Mouse (Mus musculus) adrenal gland, postnatal 14 days (tissue): ENCODE measurements around the gene Hyal1. TPM values are rescaled to one million over a fixed set of nuclear protein-coding genes. Genes with fewer than 3 reads are reported as not detected.

Source experiments
- DNase-seq: peaks from one replicate; pipeline ENCODE4 v3.0.0; 2021; ENCODE audit warnings: mixed read lengths
- total RNA-seq: library from RNA; stranded (reverse); gene quantifications from 2 replicates; pipeline ENCODE4 v1.2.3, GENCODE M21; 2021

The Hyal1 gene
- total RNA-seq, 1 experiment from 2014 or later: 17.6 TPM

GRCm38 (mm10) chr9:107617461-107617860 is 40.7 kb downstream of the Hyal1 start:
- DNase-seq: no peak

DNA sequence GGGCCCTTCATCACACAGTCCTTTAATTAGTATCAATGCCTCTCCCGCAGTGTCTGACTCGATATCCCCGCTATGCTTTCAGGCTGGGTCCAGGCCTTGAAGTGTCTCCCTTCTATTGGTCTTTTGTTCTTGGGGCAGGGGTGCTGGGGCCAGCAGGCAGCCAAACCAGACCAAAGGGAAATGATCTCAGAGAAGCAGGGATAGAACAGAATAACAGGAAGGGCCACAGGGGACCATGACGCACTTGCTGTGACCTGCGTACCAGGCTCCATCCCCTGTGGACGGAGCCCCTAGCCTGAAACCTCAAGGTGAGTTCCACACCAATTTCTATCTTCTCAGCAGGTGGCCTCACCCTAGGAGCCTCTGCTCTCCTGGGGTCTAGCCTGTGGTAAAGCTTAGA is 41.4 kb downstream of the Hyal1 start:
- DNase-seq: no peak

GRCm38 (mm10) chr9:107618778-107619545 is 42.2 kb downstream of the Hyal1 start:
- DNase-seq: peak; percentile 72

- peak; percentile 63 for DNase-seq
Observed at GRCm38 (mm10) chr9:107619546-107619879, 42.8 kb downstream of the Hyal1 start.

GRCm38 (mm10) chr9:107620954-107621353 is 44.2 kb downstream of the Hyal1 start:
- DNase-seq: no peak

DNA sequence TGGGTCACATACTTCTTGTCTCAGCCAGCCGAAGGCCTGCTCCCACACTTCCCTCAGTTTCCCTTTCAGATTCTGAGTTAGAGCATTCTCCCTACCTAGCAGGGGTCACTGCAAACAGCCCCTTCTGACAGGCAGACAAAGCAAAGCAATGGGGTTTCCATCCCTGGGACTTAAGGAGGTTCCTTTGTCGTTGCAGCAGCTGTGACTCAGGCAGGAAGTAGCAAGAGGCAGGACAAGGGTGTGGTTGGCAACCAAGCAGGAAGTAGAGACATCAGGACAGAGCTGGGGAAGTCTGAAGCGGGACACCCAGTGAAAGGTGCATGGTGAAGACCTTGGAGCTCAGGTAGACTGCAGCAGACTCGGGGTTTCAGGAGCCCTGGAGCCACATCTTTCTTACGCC is 47.8 kb downstream of the Hyal1 start:
- DNase-seq: no peak

DNA sequence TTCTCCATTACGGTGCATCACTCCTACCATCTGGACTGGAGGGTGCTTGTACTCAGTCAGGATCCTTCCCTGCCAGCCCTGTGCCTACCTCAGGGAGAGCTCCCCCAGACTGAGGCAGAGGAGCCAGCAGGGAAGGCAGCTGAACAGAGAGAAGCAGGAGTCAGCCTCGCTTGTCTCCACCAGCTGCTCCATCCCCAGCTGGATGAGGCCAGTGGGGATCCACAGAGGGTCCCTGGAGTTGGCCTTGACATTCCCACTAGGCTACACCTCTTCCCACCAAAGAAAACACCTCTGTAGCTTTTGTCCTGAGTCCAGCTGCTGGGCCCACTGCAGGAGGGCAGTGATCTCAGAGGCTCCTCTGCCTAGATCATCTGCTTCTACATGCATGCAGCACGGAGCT is 48.2 kb downstream of the Hyal1 start:
- no peak for DNase-seq

DNA sequence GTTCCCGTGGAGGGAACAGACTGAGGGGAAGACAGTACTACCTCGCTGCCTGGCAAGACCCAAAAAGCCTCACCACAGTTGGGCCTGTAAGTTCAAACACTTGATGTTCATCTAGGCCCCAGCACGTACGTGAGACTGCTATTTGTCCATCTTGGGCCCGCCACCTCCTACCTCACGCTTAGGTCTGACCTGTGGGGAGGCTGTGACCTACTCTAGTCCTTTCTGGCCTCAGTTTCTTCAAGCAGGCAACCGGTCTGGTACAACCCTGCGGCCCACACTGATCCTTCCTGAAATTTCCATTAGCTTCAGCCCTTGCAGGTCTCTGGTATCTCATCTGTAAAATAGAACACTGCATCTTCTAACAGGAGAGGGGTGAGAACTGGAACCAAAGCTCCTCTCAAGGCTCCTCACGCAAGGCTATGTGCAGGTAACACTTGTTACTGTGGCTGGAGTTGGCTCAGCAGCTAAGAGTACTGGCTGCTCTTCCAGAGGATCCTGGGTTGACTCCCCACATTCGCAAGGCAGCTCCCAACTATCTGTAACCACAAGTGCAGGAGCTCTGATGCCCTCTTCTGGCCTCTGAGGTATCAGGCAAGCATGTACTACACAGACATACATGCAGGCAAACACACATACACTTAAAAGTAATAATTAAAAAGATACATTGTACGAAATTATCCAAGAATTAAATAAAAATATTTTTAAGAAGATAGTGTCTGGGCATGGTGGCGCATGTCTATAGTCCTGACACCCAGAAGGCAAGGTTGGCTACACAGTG is 48.8 kb downstream of the Hyal1 start:
- DNase-seq: no peak

DNA sequence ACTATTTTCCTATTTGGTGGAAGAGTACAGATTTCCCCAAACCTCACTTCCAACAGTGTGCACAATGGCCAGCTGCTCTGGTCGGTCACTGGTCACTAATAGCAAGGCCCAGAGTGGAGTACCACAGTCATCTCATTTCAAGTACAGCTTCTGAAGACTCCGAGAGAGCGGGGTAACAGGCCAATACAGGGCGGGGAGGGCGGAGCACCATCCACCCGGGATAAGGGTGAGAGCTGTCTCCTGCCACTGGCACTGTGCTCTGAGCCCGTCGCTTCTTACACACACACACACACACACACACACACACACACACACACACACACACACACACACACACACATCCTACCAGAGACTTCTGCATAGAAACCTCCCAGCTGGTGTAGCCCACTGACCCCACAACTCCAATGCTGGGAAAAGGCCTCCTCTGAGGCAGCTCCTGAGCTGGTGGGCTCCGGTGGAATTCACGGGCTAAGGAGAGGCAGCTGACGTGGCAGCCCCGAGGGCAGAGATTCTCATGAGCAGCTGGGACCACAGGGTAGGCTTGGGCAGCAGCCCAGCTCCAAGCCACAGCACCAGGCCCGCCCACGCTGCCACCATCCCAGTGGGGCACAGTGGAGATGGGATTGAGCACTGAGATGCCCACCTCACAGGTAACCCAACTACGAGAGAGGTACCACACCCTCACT is 49.6 kb downstream of the Hyal1 start:
- no peak for DNase-seq

GRCm38 (mm10) chr9:107626844-107627277 is 50.1 kb downstream of the Hyal1 start:
- peak; percentile 91 for DNase-seq

DNA sequence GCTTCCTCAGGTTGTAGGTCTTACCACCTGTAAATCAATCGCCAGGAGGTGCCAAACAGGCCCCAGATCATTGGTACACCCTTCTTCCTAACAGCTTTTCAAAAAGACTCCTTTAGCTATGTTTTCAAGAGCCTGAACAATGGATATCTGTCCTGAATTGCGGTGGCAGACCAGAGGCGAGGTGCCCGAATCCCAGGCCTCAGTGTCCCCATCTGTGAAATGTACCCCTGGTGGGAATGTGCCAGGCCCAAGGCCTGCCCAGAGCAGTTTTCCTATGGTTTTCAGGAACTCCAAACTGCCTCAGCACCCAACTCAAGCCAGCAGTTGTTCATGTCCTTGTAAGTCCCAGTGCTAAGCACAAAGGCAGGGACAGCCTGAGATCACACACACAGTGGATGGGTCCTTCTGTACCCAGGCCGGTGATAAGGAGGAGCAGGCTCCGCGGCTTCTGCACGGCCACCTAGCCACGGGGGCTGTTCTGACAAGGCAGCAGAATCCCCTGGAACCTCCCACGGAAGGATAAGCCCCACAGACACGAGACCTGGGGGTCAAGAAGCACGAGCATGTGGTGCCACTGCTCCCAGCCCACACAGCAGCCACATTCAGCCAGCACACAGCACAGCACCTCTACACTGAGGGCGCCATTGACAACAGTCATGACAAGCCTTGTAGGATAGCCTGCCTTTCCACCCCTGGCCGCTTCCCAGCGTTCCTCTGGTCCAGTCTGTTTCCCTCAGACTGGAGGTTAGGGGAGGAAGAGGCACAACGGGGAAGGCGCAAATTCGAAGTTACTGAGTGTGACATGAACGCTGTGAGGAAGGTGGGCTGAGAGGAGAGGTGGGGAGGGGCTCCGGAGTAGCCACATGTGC is 50.9 kb downstream of the Hyal1 start:
- DNase-seq: no peak

DNA sequence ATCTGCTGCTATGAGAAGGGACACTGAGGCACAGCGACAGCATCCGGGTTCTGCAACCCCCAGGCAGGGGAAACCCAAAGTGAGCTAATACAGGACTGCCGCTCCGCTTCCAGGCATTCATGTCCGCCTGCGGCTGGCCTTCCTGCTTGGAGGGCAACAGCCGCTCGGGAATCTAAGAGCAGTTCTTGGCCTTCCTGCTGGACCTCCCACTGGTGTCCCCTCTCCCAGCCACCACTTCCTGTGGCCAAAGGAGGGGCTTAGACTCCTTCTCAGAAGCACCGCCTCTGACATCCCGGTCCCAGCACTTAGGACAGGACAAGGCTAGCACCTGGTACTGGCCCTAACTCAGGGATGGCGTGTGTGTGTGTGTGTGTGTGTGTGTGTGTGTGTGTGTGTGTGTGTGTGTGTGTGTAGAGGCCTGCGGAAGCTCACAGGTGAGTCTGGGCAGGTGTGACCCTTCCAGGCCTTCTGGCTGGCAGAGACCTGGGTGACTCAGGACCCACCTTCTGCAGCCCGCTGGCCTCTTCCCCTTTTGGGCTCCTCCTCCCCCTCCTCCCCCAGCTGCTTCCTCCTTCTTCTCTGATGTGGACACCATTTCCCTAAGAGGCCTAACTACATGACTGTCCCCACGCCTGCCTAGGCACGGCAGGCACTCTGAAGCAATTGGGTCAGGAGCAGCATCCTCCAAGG is 52.1 kb downstream of the Hyal1 start:
- DNase-seq: peak; percentile 68

DNA sequence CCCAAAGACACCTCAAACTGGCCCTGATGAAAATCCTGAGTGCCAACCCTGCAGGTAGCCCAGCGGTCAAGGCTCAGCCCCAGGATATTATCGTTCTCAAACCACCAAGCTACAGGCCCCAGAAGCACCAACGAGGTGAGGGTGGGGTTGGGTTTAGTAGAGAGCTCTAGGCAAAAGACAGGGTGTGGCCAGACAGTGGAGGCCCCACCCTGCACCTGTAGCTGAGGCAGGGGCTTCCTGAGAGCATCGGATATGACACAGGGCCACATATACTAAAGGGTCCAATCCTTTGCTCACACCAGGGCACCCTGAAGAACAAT is 52.6 kb downstream of the Hyal1 start:
- DNase-seq: no peak

DNA sequence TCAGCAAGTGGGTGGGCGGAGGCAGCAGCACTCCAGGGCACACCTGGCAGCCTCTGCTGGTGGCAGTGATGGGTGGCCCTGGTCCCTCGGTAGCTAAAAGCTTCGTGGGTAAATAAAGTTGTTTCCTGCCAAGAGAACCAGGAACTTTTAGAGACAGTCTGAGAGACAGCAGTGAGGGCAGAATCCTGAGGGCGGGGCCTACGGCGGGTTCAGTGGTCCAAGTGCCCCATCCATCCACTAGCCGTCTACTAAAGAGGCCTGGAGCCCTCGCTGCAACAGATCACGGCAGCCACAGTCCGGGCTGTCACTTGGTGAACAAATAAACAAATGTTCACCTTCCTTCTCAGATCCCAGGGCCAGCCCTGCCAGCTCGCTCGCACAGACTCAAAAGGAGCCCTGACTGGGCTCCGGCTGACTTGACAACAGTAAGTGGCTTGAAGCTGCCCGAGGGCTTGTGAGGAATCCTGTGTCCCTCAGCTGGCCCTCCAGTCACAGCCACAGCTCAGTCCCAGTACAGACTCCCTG is 53.2 kb downstream of the Hyal1 start:
- DNase-seq: no peak

DNA sequence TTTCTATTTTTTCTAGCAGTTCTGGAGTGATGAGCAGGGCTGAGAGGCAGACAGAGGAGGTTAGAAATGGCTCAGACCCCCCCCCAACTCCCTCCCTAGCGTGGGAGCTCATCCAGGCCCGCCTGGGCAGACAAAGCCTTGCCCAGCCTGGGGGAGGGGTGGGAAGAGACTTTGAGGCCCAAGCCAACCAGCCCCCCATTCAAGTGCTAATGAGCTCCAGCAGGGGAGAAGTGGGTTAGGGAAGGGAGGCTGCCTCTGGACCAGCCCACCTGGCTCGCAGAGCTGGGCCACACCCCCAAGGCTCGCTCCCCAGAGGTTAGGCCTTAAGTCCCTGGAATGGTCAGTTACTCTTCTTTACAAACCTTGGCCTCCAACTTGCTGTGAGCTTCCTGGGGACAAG is 53.8 kb downstream of the Hyal1 start:
- no peak for DNase-seq

Other genes with a start within 250 kb of the Hyal1 start
- gene Hemk1, start 238.6 kb upstream of the Hyal1 start, total RNA-seq: 23.1 and 23.9 TPM in 2 replicates
- 2.3 and 2.8 TPM in 2 replicates for gene 6430571L13Rik, start 236.3 kb upstream of the Hyal1 start, total RNA-seq
- gene Cacna2d2, start 177.3 kb upstream of the Hyal1 start, total RNA-seq: 5.1 and 6.6 TPM in 2 replicates
- 36.1 and 36.9 TPM in 2 replicates for gene Tmem115, start 43.0 kb upstream of the Hyal1 start, total RNA-seq
- 14.0 and 17.4 TPM in 2 replicates for gene Cyb561d2, start 34.7 kb upstream of the Hyal1 start, total RNA-seq
- gene Nprl2, start 34.7 kb upstream of the Hyal1 start, total RNA-seq: 21.5 and 22.2 TPM in 2 replicates
- 0.19 and 0.38 TPM in 2 replicates for gene Zmynd10, start 29.6 kb upstream of the Hyal1 start, total RNA-seq
- 22.9 and 26.2 TPM in 2 replicates for gene Rassf1, start 25.4 kb upstream of the Hyal1 start, total RNA-seq
- gene Tusc2, start 13.7 kb upstream of the Hyal1 start, total RNA-seq: 32.7 and 37.9 TPM in 2 replicates
- 35.0 and 38.9 TPM in 2 replicates for gene Hyal2, start 9.0 kb upstream of the Hyal1 start, total RNA-seq
- 19.6 and 21.0 TPM in 2 replicates for gene Naa80, start 2.0 kb downstream of the Hyal1 start, total RNA-seq
- 1.4 and 1.6 TPM in 2 replicates for gene Hyal3, start 3.9 kb downstream of the Hyal1 start, total RNA-seq
- gene Ifrd2, start 10.7 kb downstream of the Hyal1 start, total RNA-seq: 42.1 and 43.1 TPM in 2 replicates
- gene Sema3b, start 32.3 kb downstream of the Hyal1 start, total RNA-seq: 8.3 and 8.7 TPM in 2 replicates
- 249 and 284 TPM in 2 replicates for gene Gnai2, start 58.4 kb downstream of the Hyal1 start, total RNA-seq
- gene Slc38a3, start 92.6 kb downstream of the Hyal1 start, total RNA-seq: 4.9 and 85.2 TPM in 2 replicates
- 0.34 and 0.41 TPM in 2 replicates for gene Gnat1, start 102.8 kb downstream of the Hyal1 start, total RNA-seq
- gene Sema3f, start 133.5 kb downstream of the Hyal1 start, total RNA-seq: 22.8 and 25.9 TPM in 2 replicates
- gene Rbm5, start 194.1 kb downstream of the Hyal1 start, total RNA-seq: 108 and 137 TPM in 2 replicates